1 mouse cellular context compared by ENCODE assay signal in the genomic region with DNA sequence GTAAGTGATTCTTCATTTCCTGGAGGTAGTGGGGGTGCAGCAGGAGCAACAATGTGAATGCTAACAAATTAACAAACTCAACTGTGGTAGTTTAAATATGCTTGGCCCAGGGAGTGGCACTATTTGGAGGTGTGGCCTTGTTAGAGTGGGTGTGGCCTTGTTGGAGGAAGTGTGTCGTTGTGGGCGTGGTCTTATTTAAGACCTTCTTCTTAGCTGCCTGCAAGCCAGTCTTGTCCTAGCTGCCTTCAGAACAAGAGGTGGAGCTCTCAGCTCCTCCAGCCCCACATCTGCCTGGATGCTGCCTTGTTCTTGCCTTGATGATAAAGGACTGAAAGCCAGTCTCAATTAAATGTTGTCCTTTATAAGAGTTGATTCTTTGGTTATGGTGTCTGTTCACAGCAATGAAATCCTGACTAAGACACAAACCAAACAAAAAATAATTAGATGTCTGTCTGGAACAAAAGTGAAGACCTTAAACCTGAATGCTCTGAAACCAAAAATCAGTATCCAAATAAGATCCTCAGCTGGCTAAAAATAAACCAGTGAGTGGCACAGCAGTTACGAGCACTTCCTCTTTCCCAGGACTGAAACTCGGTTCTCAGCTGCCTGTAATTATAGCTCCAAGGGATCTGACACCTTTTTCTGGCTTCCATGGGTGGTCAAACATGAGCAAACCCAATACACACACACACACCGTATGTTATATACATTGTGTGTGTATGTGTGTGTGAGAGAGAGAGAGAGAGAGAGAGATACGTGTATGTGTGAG.
TF ChIP-seq lines count a peak whose summit lies in the region.

No protein-coding gene starts in this region.

TF ChIP-seq in MEL, 35 proteins besides CTCF, POLR2A, EP300 and RAD21 (continued from another document):
- TF ChIP-seq TCF12 (IDR thresholded peaks at IDR 0.05; ENCODE audit: low read depth, low read length), result 0 out of 2 replicates have a peak, but pooled peaks have one; percentile 53
